Mouse (Mus musculus): ENCODE results near the gene Brd4. TPM values are rescaled to one million over a fixed set of nuclear protein-coding genes. Genes with fewer than 3 reads are reported as not detected.
"Not testable (repeated sequence)": the region's sequence is repeated elsewhere in the genome, so short reads cannot be mapped to it uniquely, and the experiment has no call there.

Gene Brd4
- total RNA-seq, 2 experiments from 2014 or later = 61.8 to 116 TPM

- ATAC-seq (replicated peaks; ENCODE audit: low FRiP score, poor library complexity, severe bottlenecking) = no peak
These were observed 43.5 kb downstream of the Brd4 start for GRCm38 (mm10) chr17:32240881-32241531.

DNA sequence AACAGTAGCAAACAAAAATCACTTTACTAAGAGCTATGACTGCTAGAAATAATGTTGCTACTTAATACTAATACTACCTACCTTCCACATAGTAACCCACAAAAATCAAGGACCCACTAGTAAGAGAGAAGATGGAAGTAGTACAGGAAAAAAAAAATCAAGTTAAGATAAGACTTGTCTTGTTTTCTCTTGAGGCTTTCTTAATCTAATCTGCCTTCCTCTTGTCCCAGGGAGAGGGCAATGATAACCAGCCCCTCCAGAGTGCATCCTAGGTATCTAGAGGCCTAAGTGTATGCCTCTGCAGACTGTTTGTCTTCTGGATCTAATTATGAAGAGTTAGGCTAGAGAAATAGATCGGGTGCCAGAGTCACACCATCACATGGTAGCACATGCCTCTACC lies 45.9 kb downstream of the Brd4 start:
- no peak for ATAC-seq (replicated peaks; ENCODE audit: low FRiP score, poor library complexity, severe bottlenecking)

DNA sequence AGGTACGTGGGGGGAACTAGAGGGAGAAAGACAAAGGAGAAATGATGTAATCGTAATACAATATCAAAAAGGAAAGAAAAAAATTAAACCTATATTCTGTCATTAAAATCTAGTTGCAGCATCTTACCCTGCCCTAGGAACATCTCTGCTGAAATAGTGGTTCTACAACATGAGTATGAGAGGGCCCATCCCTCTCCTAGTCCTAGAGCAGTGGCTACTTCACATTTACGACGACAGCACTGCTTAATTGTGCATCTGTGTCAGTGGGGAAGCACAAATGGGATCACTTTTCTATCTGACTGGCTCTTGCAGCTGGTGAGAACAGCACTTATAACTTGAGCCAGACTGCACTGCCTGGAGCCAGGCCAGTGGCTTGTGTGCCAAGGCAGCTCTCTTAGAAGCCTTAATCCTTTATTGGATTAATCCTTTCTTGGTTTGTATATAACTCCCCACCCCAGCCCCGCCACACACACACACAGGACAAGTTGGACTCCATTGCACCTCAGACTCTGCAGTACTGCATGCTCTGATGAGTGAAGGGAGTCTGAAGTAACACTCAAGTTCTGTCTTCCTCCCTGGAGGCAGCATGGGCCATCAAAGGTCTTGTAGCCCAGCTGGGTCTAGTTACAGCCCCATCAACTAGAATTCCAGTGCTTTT lies 48.9 kb downstream of the Brd4 start:
- ATAC-seq (replicated peaks; ENCODE audit: low FRiP score, poor library complexity, severe bottlenecking) = no peak

DNA sequence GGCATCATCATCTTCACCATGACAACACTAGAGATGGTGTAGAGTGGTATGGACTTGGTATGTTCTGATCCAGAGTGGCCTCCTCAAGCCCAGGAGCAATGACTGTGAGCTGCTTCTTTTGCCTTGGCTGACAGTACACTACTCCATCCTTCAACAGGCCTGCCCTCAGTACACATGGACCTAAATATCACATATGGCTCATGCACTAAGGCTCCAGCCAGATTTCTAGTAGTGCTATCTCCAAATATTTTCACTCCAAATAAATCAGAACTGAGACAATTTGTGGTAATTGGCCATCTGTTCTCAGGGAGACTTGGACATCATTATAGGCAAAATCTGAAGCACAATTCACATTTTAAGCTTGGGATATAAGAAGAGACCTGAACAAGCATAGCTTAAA lies 51.3 kb downstream of the Brd4 start:
- no peak for ATAC-seq (replicated peaks; ENCODE audit: low FRiP score, poor library complexity, severe bottlenecking)

DNA sequence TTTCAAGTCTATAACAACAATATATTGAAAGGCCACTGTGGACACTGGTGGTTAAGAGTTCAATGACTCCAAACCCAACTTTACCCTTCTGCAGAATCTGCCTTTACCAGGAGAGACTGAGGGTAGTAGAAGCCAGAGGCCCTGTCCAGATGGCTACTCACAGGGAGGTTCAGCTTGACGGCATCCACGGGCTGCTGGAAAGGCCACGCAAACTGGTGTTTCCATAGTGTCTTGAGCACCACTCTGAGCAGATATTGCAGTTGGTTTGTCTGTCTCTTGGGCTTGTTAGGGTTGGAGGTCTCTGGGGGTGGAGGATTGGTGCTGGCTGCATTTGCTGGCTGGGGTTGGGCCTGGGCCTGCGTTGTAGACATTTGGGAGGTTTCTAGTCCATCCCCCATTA lies 55.3 kb downstream of the Brd4 start:
- ATAC-seq (replicated peaks; ENCODE audit: low FRiP score, poor library complexity, severe bottlenecking) = no peak

DNA sequence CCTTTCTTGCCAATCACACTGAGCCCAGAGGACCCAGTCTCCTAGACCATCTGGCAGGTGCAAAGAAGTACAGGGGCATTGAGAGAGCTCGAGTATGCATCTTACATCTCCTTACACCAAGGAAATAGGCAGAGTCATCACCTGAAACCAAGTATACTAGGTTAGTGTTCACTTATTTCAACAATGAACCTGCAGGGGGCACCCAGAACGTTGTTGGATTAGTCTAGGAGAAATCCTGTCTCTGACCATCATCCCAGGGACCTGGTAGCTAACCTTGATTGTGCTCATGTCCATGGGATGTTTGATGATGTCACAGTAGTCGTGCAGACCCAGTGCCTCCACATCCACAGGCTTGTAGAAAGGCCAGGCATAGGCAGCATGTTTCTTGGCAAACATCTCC lies 63.6 kb downstream of the Brd4 start:
- no peak for ATAC-seq (replicated peaks; ENCODE audit: low FRiP score, poor library complexity, severe bottlenecking)

- ATAC-seq (replicated peaks; ENCODE audit: low FRiP score, poor library complexity, severe bottlenecking) = not testable (repeated sequence)
These were observed 68.9 kb downstream of the Brd4 start for GRCm38 (mm10) chr17:32215587-32215986.

- ATAC-seq (replicated peaks; ENCODE audit: low FRiP score, poor library complexity, severe bottlenecking) = not testable (repeated sequence)
These were observed 73.0 kb downstream of the Brd4 start for GRCm38 (mm10) chr17:32211554-32211953.

DNA sequence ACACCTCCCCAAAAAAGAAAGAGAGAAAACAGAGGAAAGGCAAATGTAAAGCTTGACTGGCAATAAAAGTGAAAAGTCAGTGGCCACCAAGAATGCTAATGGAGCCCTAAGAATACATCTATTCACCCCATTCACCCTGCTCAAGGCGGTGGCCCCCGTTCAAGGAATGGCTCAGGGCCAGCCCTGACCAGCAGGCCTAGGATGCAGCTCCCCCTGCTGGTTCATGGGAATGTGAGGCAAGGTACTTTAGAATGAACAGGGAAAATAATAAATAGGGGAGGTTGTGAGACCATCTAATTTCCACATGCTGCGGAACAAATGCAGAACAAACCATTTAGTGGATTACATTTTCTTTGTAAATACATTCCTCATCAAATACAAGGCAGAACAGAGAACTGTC lies 74.8 kb downstream of the Brd4 start:
- ATAC-seq (replicated peaks; ENCODE audit: low FRiP score, poor library complexity, severe bottlenecking) = no peak

- ATAC-seq (replicated peaks; ENCODE audit: low FRiP score, poor library complexity, severe bottlenecking) = no peak
These were observed 75.4 kb downstream of the Brd4 start for GRCm38 (mm10) chr17:32209144-32209543.

GRCm38 (mm10) chr17:32207586-32208245 lies 76.8 kb downstream of the Brd4 start:
- ATAC-seq (replicated peaks; ENCODE audit: low FRiP score, poor library complexity, severe bottlenecking) = no peak

DNA sequence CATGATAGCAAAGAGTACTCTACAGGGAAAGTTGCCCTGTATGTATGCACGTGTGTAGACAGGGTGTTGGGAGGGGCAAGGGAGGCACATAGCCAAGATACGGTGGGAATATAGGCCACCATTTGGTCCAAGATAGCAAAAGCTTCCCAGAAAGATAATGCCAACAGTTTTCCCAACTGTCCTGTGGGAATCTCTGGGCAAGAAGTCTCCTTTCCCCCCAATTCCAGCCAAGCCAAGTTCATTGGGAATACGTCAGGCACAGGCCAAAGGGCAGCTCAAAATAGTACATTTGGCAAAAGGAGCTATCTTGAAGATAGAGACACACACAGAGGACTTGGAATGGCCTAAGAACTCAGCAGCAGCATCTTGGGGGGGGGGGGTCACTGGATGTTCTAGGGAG lies 79.2 kb downstream of the Brd4 start:
- no peak for ATAC-seq (replicated peaks; ENCODE audit: low FRiP score, poor library complexity, severe bottlenecking)

GRCm38 (mm10) chr17:32202972-32203371 lies 81.5 kb downstream of the Brd4 start:
- no peak for ATAC-seq (replicated peaks; ENCODE audit: low FRiP score, poor library complexity, severe bottlenecking)

GRCm38 (mm10) chr17:32201086-32201485 lies 83.4 kb downstream of the Brd4 start:
- ATAC-seq (replicated peaks; ENCODE audit: low FRiP score, poor library complexity, severe bottlenecking) = no peak

GRCm38 (mm10) chr17:32199796-32200195 lies 84.7 kb downstream of the Brd4 start:
- no peak for ATAC-seq (replicated peaks; ENCODE audit: low FRiP score, poor library complexity, severe bottlenecking)

- no peak for ATAC-seq (replicated peaks; ENCODE audit: low FRiP score, poor library complexity, severe bottlenecking)
These were observed 87.4 kb downstream of the Brd4 start for GRCm38 (mm10) chr17:32197156-32197555.

DNA sequence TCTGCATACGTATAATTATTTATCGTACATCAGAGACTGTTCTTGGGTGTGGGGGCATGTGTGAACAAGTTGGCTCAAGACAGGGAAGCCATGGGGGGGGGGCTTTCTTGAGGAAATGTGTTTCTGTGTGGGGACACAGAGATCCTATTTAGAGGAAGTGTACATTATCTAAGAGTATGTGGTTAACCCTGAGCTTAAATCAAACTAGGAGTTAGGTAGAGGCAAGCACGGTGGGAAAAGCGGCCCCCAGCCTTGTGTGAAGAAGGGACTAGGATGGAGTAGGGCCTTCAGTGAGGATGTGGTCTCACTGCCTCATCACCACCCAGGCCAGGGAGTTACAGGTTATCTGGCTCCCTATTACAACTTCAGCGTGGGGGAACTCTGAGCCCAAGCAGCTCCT lies 88.8 kb downstream of the Brd4 start:
- ATAC-seq (replicated peaks; ENCODE audit: low FRiP score, poor library complexity, severe bottlenecking) = no peak

GRCm38 (mm10) chr17:32193010-32193409 lies 91.5 kb downstream of the Brd4 start:
- no peak for ATAC-seq (replicated peaks; ENCODE audit: low FRiP score, poor library complexity, severe bottlenecking)

GRCm38 (mm10) chr17:32189850-32190249 lies 94.7 kb downstream of the Brd4 start:
- ATAC-seq (replicated peaks; ENCODE audit: low FRiP score, poor library complexity, severe bottlenecking) = peak; percentile 58; the same call in 1 of the 2 replicates

DNA sequence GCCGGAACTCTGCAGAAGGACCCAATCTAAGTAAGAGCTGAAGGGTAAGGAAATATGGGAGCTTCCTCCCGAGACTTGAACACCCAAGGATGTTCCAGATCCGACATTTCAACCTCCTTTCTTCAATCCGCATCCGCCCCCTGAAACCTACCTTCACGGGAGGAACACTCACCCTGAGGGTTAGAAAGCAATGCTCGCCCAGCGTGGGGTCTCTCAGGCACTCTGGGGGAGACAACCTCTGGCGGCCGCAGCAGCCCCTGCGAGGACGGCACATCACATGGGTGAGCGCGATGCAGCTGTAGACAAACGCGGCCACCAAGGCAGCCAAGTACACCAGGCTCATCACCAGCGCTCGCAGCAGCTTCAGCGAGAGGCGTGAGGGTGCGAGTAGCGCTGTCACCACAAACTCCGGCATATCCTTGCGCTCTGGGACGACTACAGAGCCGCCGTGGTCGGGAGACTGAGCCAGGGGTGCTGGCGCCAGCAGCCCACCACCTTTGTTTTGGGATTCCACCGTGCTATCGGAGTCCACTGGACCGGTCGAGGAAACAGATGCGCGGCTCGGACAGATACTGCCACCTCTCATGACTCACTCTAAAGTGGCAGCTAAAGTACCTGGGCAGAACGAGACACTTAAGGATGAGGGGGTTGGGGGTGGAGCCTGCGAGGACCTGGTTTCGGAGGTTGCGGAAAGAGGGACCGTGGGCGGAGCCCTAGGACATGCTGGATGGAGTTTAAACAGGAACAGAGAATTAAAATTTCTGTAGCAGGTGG lies 95.5 kb downstream of the Brd4 start, which contains the start of gene Ephx3:
Ephx3 (minus strand) TSS at position 687 of the 774 bp plus-strand sequence.
- 0 out of 2 replicates have a peak, but pooled peaks have one; percentile 27 for ATAC-seq (replicated peaks; ENCODE audit: low FRiP score, poor library complexity, severe bottlenecking)
